Mouse (Mus musculus) hematopoietic stem cell, adult 5-6 weeks (primary cell): ENCODE results near the gene Accsl. TPM values are rescaled to one million over a fixed set of nuclear protein-coding genes. Genes with fewer than 3 reads are reported as not detected.

ENCODE experiments used
- ATAC-seq, 2 experiments: fragments of 125-278 bp in 1 of 2; replicated peaks in 1 of 2; 2 replicates each; pipeline ENCODE4 v1.8.0; 2016 to 2017; ENCODE audit warnings: inconsistent platforms in 2 of 2, mild to moderate bottlenecking in 2 of 2, moderate number of reproducible peaks in 2 of 2, low read depth in 1 of 2, moderate TSS enrichment in 1 of 2; ENCODE audit not compliant: low FRiP score in 2 of 2, poor library complexity in 2 of 2, severe bottlenecking in 2 of 2, insufficient read depth in 1 of 2, low TSS enrichment in 1 of 2
- total RNA-seq: library from RNA; stranded (forward); fragments of 172-1452, 232-1000 nt; gene quantifications from 2 replicates; pipeline ENCODE4 v1.2.3, GENCODE M21; 2017

Gene Accsl
- total RNA-seq, 1 experiment from 2014 or later, result not detected

DNA sequence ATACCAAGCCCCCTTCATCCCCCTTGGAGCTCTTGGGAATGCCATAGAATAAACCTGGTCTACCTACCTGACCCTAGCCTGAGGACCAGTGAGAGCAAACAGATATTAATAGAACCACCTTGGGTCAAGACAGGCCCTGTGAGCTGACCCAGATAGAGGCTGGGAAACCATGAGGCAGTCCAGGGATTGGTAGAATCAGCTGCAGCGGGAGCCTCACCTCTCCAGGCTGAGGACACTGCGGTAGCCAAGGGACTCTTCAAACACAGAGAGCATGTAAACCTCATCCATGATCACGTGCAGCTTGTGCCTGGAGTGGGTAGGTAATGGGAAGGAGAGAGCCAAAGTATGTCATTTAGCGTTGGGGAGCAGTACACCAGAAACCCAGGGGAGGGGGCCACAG lies 30.0 kb downstream of the Accsl start:
- ATAC-seq, result no peak

GRCm38 (mm10) chr2:93836232-93836785 lies 32.6 kb downstream of the Accsl start:
- ATAC-seq, result no peak

GRCm38 (mm10) chr2:93835596-93835995 lies 33.4 kb downstream of the Accsl start:
- no peak for ATAC-seq

- ATAC-seq, result peak; percentile 86 to 91
Measured at GRCm38 (mm10) chr2:93823519-93823918, 45.4 kb downstream of the Accsl start.

- ATAC-seq, result peak; percentile 90 to 96
Measured at GRCm38 (mm10) chr2:93822045-93822749, 46.8 kb downstream of the Accsl start, which contains the start of gene Ext2. Ext2 (minus strand) TSS chr2:93822568.

DNA sequence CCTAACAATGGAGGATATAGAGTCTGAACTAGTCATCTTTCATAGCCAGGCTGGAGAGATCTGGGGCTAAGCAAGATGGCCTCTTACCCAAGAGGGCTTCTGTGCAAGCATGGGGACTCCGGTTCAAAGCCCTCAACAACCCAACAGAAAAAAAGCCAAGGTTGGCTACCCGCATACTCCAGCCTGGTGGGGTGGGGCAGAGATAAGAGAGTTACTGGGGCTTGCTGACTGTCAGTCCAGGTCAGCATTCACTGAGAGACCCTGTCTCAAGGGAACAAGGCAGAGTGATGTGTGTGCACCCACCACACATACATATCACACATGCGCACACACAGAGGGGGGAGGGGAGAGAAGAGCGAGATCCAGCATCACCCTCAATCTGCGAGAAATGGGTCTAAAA lies 51.2 kb downstream of the Accsl start:
- ATAC-seq, result no peak

- no peak for ATAC-seq
Measured at GRCm38 (mm10) chr2:93813343-93813742, 55.6 kb downstream of the Accsl start.

GRCm38 (mm10) chr2:93811812-93812211 lies 57.1 kb downstream of the Accsl start:
- peak; percentile 63 to 65; a peak in 2 of 4 replicates for ATAC-seq

GRCm38 (mm10) chr2:93809931-93810330 lies 59.0 kb downstream of the Accsl start:
- peak; percentile 74 to 75; a peak in 3 of 4 replicates for ATAC-seq

DNA sequence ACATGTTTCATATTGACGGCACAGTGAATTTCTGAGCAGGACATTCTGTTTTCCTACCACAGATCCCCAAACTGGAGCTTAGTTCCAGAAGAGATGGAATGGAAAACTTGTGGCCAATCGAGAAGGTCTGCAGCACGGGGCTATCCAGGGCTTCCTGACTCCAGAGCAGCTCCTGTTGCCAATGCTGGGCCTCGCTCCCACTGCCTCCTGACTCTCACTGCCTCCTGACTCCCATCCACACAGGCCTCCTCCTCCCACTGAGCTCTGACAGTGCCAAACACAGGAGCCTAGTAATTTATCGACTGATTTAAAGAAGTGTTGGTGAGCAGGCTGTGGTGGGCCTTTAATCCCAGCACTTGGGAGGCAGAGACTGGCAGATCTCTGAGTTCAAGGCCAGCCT lies 60.9 kb downstream of the Accsl start:
- ATAC-seq, result no peak

GRCm38 (mm10) chr2:93807440-93807839 lies 61.5 kb downstream of the Accsl start:
- ATAC-seq, result no peak

DNA sequence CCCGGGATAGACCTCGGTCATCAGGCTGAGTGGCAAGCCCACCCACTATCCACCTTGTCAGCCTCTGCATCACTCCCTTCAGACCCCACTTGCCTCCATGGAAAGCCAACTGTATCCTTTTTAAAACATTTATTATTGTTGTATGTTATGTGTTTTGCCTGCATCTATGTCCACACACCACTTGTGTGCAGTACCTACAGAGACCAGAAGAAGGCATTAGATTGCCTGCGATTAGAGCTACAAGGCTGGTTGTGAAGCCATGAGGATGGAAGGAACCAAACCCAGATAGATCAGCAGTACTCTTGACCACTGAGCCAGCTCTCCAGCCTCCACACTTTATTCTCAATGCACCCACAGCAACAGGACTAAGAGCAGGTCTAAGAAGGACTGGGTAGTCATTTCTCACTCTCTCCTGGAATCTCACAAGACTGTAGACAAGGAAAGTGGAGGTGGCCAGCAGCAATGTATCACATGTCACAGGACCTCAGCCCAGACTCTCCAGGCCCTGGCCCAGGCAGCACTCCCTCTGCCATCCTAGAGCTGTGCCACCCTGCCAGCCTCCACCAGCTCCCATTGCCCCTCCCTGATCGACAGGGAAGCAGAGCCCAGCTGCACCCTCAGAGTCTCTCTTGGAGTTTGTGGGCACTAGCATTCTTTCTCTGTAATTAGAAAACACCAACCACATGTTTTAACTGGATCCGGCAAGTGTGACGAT lies 62.3 kb downstream of the Accsl start:
- ATAC-seq, result no peak

GRCm38 (mm10) chr2:93805523-93805922 lies 63.4 kb downstream of the Accsl start:
- ATAC-seq, result no peak

Other genes with a start within 250 kb of the Accsl start
- gene Alx4, start 226.8 kb downstream of the Accsl start, total RNA-seq, result not detected in 2 replicates
- 35.6 and 41.4 TPM in 2 replicates for gene Ext2, start 46.6 kb downstream of the Accsl start, total RNA-seq
- gene Accs, start 19.2 kb downstream of the Accsl start, total RNA-seq, result 17.6 and 36.4 TPM in 2 replicates
- gene Gm13889, start 88.0 kb upstream of the Accsl start, total RNA-seq, result not detected in 2 replicates
- gene Gm27027, start 127.2 kb upstream of the Accsl start, total RNA-seq, result not detected in 2 replicates
- gene Alkbh3, start 141.7 kb upstream of the Accsl start, total RNA-seq, result 29.3 and 39.2 TPM in 2 replicates